Comparison of ENCODE assay signal across 17 mouse cellular contexts in the genomic region with DNA sequence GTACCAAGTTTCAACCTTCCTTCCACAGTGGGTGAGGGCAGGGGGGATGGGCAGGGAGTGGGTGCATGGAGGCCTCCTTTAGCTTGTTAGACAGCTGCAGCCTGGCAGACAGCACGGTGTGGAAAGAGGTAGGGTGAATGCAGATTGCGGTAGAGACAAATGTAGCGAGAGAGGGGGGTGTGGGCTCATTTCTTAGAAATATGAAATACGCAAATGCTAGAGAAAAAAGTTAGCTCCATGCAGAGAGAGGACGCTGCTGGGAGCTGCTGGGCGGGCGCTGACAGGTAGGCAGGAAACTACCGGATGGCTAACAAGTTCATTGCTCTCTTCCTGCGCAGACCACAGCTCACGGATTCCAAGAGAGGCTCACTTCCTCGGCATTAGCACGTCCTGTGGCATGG. TPM values are rescaled to one million over a fixed set of nuclear protein-coding genes. Genes with fewer than 3 reads are reported as not detected.
DNase-seq lines count a peak whose midpoint lies in the region; ATAC-seq and TF ChIP-seq lines count a peak whose summit lies in the region.
"Had no signal": no experiment of that assay in that cellular context is flagged by ENCODE, and none has a peak within 500 bp of the region (broad histone marks: within the 10 kb centered on the region; RNA-seq: fewer than 3 reads in every experiment).

No protein-coding gene starts in this region.

- no peak for TF ChIP-seq CTCF in spleen, adult 2 months (IDR thresholded peaks at IDR 0.05; ENCODE audit: extremely low read depth, insufficient read depth, insufficient read length, insufficient replicate concordance)
- TF ChIP-seq CTCF in small intestine, adult 2 months (IDR thresholded peaks at IDR 0.05; ENCODE audit: extremely low read depth, insufficient read length, insufficient replicate concordance, low read depth, low read length): no peak

- no peaks in the 10 kb centered on the region for H3K36me3 ChIP-seq in spleen, adult 2 months (ENCODE audit: control insufficient read depth, insufficient read depth, low read length)
- no peaks in the 10 kb centered on the region for H3K36me3 ChIP-seq in small intestine, adult 2 months (ENCODE audit: control insufficient read depth, insufficient read depth, low read length)
- H3K36me3 ChIP-seq: forebrain, embryonic 10.5 days; limb, embryonic 15.5 days; lung, embryonic 15.5 days; midbrain, embryonic 15.5 days had no signal

- H3K4me1 ChIP-seq in spleen, adult 2 months (ENCODE audit: control insufficient read depth, insufficient read depth, insufficient read length): peaks cover 20% of the 10 kb centered on the region; the same call in 1 of the 2 replicates
- peaks cover 4% of the 10 kb centered on the region for H3K4me1 ChIP-seq in small intestine, adult 2 months (ENCODE audit: control insufficient read depth, insufficient read depth, insufficient read length, low read length)
- H3K4me1 ChIP-seq: limb, embryonic 15.5 days; midbrain, embryonic 15.5 days had no signal

- H3K27me3 ChIP-seq in spleen, adult 2 months (ENCODE audit: control insufficient read depth, insufficient read depth, low read length): no peaks in the 10 kb centered on the region
- H3K27me3 ChIP-seq in small intestine, adult 2 months (ENCODE audit: control insufficient read depth, insufficient read depth, low read length): no peaks in the 10 kb centered on the region
- H3K27me3 ChIP-seq: limb, embryonic 15.5 days; lung, embryonic 15.5 days; midbrain, embryonic 15.5 days had no signal

- DNase-seq in spleen, adult 2 months (ENCODE audit: low read depth in 1 of 2, low spot score in 2 of 2): peak; percentile 58 to 59
- no peak for DNase-seq in spleen, postnatal 4 days (ENCODE audit: low spot score in 2 of 2)
- no peak for DNase-seq in ovary, postnatal 14 days (ENCODE audit: low spot score)
- DNase-seq in right cerebral cortex, postnatal 36 days (ENCODE audit: low spot score in 2 of 2): no peak
- no peak for DNase-seq in cerebellum, adult 8-10 months
- DNase-seq: cerebellum, adult 9-10 months; kidney, adult 2 months; kidney, postnatal 4 days; right cerebral cortex, postnatal 4 days had no signal

- peak; percentile 7 for ATAC-seq in common myeloid progenitor, adult 5-6 weeks (replicated peaks; ENCODE audit: low read depth, poor library complexity, severe bottlenecking)
- ATAC-seq: midbrain, embryonic 15.5 days had no signal

- 17% methylated on average over 12 of the region's 12 CpGs for WGBS in spleen, adult 2 months
- WGBS in small intestine, adult 2 months: 60% methylated on average over 12 of the region's 12 CpGs

- H3K27ac ChIP-seq in spleen, adult 2 months (ENCODE audit: insufficient read depth, low read length): peak overlapping the region; percentile 86
- peak overlapping the region; percentile 31 for H3K27ac ChIP-seq in small intestine, adult 2 months (ENCODE audit: insufficient read depth, low read depth, low read length)
- H3K27ac ChIP-seq: forebrain, embryonic 10.5 days; hindbrain, embryonic 14.5 days; left cerebral cortex, adult 2 months; limb, embryonic 15.5 days; lung, embryonic 15.5 days; midbrain, embryonic 15.5 days had no signal

- no peak overlapping the region; the same call in 1 of the 2 replicates for H3K4me3 ChIP-seq in spleen, adult 2 months (ENCODE audit: extremely low read depth, insufficient read depth, insufficient read length)
- no peak overlapping the region for H3K4me3 ChIP-seq in small intestine, adult 2 months (ENCODE audit: low read depth, low read length)
- H3K4me3 ChIP-seq: forebrain, embryonic 10.5 days; left cerebral cortex, adult 2 months; limb, embryonic 15.5 days; lung, embryonic 15.5 days; midbrain, embryonic 15.5 days had no signal

- TF ChIP-seq POLR2A in spleen, adult 2 months (IDR thresholded peaks at IDR 0.05; ENCODE audit: low read depth, low read length): no peak; the same call in 1 of the 2 replicates
- no peak for TF ChIP-seq POLR2A in small intestine, adult 2 months (IDR thresholded peaks at IDR 0.05; ENCODE audit: low read depth, low read length)

RNA-seq across cellular contexts. Expression of a gene that starts 41.8 kb away (rescaled TPM):
- 37.5 and 40.8 TPM in 2 replicates for polyA plus RNA-seq in spleen, adult 2 months (2012; rRNA removed)
- 3.6 and 3.9 TPM in 2 replicates for total RNA-seq in common myeloid progenitor, adult 5-6 weeks (2017)
- 55.2 and 96.2 TPM in 2 replicates for polyA plus RNA-seq in small intestine, adult 2 months (2012; rRNA removed)

RNA-seq across cellular contexts. Expression of a gene that starts 42.1 kb away (rescaled TPM):
- polyA plus RNA-seq in spleen, adult 2 months (2012; rRNA removed): 11.4 and 15.0 TPM in 2 replicates
- total RNA-seq in common myeloid progenitor, adult 5-6 weeks (2017): 7.9 and 12.7 TPM in 2 replicates
- 12.5 and 27.0 TPM in 2 replicates for polyA plus RNA-seq in small intestine, adult 2 months (2012; rRNA removed)

RNA-seq across cellular contexts. Expression of a gene that starts 43.0 kb away (rescaled TPM):
- polyA plus RNA-seq in spleen, adult 2 months (2012; rRNA removed): 4.3 and 6.2 TPM in 2 replicates
- 2.8 and 3.3 TPM in 2 replicates for total RNA-seq in common myeloid progenitor, adult 5-6 weeks (2017)
- 2.4 and 4.4 TPM in 2 replicates for polyA plus RNA-seq in small intestine, adult 2 months (2012; rRNA removed)

Comparison
In these comparisons a context has a peak if more than half of its experiments do, and no peak if none do; other contexts are left out.
1. DNase-seq: peak in spleen, adult 2 months (2 of 2); none in spleen, postnatal 4 days (0 of 2), ovary, postnatal 14 days (single experiment), right cerebral cortex, postnatal 36 days (0 of 2) and cerebellum, adult 8-10 months (single experiment).